Mouse (Mus musculus): ENCODE data around the gene Olfr544.
"Not testable (repeated sequence)": the region's sequence is repeated elsewhere in the genome, so short reads cannot be mapped to it uniquely, and the experiment has no call there.

The Olfr544 gene

DNA sequence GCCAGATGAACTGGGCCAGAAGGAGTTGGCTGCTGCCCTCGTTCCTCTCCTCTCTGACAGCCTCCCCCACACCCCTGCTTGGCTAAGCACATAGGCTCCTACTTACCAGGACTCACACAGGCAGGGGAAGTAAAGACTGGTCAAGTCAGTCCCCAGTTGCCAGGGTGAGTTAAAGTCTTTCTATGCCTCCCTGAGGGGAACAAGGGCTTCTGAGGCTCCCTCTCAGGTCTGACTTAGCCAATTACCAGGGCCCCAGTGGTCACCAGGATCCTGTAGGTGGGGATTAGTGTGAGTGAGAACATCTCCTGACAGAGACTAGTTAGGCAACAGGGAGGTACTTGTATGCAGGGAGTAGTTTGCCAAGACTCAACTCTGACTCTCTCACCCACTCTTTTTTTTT lies at the start of gene Olfr544:
TSS of gene Olfr544 (minus strand) at position 153 of the 400 bp plus-strand sequence.
- DNase-seq (ENCODE audit: low spot score in 2 of 2), result no peak

DNA sequence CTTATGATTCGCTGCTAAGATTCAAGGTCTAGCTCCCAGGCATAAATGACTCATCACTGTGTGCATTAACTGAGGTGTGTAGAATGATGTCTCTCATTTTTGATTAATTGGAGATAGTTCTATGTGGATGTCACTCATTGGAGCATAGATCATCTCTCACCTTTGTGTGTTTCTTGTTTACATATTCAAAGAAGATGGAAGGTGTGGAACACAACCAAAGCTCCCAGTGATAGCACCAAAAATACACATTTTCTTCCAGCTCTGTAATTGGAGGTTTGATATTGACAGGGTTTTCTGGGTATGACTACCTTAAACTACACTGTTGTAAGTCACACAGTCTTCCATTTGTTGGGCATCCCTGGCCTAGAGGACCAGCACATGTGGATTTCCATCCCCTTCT lies 46.3 kb upstream of the Olfr544 start, which contains the start of gene Olfr547:
TSS of gene Olfr547 (plus strand) at position 301 of the 400 bp plus-strand sequence.
- no peak for DNase-seq (ENCODE audit: low spot score in 2 of 2)

DNA sequence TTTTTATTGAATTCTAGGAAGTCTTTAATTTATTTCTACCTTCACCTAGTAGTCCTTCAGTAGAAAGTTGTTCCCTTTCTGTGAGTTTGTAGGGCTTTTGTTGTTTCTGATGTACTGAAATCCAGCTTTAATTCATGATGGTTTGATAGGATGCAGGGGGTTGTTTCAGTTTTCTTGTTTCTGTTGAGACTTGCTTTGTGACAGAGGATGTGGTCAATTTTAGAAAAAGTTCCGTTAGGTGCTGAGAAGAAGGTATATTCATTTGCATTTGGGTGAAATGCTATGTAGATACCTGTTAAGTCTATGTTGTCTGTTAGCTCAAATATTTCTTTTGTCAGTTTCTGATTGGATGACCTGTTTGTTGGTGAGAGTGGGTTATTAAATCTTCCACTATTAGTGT lies 40.9 kb upstream of the Olfr544 start:
- no peak for DNase-seq (ENCODE audit: low spot score in 2 of 2)

DNA sequence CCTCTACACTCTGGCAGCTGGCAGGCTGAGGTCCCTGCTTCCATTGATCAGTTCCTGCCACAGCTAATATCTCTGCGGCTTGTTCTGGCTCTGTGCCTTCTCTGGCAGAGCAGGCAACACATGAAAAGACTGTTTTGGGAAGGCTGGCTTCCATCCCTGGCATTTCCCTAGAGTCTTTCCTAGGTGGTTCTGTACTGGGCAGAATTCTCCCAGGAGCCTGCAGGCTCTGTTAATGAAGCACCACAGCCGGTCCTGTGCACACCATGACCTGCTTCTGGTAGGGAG lies 28.9 kb upstream of the Olfr544 start:
- DNase-seq (ENCODE audit: low spot score in 2 of 2), result no peak

DNA sequence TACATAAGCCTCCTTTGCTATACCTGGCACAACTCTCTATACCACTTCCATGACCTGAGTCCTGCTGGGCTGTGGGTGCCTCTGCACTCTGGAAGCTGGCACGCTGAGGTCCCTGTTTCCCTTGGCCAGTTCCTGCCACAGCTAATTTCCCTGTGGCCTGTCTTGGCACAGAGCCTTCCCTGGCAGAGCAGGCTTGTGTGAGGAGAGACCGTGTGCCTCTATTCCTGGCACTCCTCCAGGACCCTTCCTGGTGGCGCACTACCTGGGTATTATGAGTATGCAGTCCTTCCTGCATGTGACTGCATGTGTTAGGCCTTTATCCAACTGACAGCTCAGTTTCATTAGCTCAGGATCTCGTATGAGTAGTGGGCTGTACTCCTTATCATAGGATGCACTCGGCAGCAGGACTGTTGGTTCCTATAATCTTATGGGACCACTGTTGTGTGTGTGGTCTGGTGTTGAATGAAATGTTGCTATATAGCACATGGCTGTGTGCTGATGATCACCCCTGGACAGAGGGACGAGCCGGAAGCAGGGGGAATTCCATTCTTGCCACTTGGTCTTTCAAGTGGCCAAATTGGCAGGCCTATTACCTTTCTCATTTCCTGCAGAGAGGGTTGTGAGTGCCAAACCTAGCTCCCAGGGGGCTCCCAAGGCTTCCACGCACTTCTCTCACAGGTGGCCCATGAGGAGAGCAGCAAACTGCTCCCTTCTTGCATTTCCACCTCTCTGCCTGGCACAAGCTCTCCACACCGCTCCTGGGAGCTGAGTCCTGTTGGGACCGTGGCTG lies 28.3 kb upstream of the Olfr544 start:
- DNase-seq (ENCODE audit: low spot score in 2 of 2), result no peak

DNA sequence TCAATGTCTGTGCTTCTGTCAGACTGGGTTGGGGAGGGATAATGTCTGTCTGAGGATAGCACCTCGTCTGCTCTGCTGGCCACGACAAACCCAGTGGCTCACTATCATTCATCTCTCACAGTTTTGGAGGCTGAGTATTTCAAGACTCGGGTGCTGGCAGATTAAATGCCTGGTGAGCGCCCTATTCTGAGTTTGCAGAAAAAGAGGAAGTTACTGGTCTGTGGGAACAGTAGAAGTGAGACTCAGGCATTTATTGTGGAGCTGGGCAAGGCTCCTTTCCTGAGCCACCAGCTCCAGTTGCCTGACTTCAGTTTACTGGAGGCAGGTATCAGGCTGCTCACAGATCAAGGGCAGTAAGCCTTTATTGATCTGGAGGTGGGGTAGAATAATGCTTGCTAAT lies 26.0 kb upstream of the Olfr544 start:
- no peak for DNase-seq (ENCODE audit: low spot score in 2 of 2)

DNA sequence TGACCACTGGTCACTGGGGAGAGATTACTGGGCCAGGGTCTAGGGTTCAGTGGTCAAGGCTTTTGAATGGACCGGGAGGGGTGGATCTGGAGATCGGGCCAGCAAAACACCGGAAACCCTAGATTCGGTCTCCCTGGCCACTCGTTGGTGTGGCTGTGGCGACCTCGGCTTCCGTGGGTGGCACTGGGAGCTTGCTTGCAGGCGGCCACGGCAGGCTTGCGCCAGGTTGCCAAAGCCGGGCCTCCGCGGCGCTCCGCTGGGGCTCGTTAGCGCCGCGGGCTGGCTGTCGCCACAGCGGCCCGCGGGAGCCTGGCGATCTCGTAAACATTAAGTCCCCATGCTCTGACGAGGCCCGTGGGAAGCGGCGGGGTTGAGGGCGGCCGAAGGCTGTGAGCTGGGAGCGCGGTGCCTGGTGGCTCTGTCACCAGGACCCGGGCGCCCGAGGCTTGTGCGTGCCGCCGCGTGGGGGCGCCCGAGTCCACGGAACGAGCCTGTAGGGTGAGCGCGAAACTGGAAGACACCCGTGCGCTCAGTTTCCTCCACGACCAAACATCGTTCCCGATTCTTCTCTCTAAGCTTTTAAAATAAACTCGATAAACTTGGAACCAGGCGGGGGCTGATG lies 24.8 kb upstream of the Olfr544 start:
- DNase-seq (ENCODE audit: low spot score in 2 of 2), result peak; percentile 81 to 82

DNA sequence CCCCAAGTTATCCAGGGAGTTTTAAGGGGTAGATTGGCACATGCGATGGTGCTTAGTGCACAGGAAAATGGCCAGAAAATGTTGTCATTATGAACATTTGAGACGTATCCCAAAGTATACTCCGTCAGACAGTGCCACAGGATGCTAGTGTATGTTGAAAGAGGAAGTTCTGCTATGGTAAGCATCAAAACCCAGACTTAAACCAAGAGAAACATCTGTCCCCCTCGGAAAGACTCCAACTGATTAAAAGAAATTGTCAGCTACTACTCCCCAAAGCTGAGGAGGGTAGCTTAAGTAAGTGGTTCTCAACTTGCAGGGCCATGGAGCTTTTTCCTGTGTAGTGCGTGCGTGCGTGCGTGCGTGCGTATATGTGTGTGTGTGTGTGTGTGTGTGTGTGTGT lies 23.8 kb upstream of the Olfr544 start:
- no peak for DNase-seq (ENCODE audit: low spot score in 2 of 2)

DNA sequence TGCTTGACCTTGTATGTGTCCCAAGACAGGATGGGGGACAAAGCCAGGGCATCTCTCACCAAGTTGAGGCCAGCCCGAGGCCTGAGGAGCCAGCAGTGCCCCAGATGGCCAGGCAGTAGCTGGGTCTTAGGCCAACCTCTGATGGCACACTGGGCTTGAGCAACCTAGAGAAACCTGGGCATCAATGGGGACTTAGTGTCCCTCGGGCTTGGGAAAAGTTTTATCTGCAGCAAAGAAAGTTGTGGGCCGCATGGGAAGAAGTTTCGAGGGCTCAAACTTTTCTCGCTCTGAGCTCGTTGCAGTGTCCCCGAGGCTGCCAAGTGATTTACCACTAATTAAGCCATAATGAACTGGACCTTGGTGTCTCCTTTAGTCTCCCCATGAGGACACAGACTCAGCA lies 21.6 kb upstream of the Olfr544 start:
- no peak for DNase-seq (ENCODE audit: low spot score in 2 of 2)

DNA sequence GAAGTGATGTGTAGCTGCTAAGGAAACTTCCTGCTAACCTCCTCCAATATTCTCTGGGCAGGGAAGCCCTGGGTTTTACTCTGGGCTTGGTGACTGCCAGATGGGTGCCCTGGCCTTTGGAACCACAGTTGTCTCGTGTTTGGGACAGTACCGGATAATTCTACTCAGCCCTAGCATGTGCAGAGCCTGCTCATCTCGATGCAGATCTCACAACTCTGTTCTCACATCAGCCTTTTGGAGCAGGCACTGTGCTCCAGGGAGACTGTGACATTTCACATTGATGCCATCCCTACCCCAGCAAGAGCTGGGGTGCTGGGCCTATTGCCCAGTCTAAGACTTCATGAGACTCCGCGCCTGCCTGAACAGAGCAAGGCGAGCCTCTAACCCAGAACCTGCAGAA lies 20.6 kb upstream of the Olfr544 start:
- no peak for DNase-seq (ENCODE audit: low spot score in 2 of 2)

DNA sequence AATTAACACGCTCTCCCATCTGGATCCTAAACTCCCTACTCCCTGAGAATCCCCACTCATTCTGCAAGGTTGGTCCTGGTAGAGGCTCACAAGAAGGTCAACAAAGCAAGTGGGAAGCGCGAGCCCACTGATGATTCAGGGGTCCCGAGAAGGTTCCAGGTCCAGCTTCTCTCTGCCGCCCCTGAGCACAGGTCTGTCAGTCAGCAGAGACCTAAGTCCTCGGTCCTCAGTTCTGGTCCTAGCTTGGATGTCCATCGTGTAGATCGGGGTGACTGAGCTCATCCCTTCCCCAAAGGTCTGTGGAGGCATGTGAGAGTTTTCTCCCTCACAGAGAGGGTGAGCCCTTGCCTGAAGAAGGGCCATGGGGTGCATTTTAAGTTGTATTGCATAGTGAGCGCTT lies 20.0 kb upstream of the Olfr544 start:
- no peak for DNase-seq (ENCODE audit: low spot score in 2 of 2)

DNA sequence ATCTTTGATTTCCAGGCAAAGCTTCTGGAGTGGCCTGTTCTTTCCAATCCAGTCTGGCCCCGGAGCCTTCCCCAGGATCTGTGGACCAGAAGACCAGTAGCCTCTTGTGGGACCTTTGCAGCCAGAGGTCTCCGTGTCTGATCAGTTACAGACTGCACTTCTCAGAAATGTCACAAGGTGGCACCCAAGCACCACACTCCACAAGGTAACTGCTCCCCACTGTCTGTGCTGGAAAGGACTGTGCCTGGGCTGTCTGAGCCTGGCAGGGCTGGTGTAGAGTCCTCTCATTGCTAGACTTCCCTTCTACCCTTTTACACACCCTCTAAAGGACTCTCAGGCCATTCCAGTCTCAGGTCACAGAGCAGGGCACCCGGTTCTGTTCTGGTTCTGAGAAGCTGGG lies 18.7 kb upstream of the Olfr544 start:
- DNase-seq (ENCODE audit: low spot score in 2 of 2), result peak; percentile 70 to 81

DNA sequence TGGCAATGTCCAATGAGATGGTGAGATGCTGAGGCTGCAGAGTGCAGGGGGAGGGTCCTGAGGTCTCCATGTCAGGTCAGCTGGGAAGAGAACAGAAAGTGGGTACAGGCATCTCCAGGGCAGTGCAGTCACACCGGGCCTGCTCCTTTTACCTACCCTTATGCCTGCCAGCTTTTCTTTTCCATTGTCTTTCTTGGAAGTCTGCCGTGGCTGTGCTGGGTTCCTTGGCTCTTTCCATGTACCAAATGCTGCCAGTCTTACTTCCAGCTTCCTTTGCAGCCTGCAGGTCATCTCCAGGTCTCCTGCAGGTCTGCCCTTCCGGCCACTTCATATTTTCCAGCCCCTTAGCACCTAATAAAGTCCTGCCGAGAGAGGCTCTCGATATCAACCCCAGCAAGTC lies 13.9 kb upstream of the Olfr544 start:
- DNase-seq (ENCODE audit: low spot score in 2 of 2), result no peak

DNA sequence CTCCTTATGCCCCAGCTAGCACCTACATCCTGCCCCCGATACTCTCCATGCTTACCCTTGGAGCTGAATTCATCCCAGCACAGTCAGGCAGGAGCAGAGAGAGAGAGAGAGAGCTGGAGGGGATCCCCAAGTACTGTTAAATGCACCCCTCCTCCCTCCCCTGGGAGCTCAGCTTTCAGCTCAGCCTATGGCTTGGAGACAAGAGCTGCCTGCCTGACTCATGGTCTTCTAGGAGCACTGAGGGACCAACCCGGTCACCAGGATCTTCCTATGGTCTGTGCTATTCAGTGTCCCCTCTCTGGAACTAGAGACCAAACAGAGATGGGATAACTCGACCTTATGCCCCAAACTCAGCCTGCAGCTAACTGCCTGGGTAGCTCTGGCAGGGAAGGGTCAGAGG lies 11.4 kb upstream of the Olfr544 start, which contains the start of gene Olfr545:
TSS of gene Olfr545 (minus strand) at position 101 of the 400 bp plus-strand sequence.
- no peak for DNase-seq (ENCODE audit: low spot score in 2 of 2)

DNA sequence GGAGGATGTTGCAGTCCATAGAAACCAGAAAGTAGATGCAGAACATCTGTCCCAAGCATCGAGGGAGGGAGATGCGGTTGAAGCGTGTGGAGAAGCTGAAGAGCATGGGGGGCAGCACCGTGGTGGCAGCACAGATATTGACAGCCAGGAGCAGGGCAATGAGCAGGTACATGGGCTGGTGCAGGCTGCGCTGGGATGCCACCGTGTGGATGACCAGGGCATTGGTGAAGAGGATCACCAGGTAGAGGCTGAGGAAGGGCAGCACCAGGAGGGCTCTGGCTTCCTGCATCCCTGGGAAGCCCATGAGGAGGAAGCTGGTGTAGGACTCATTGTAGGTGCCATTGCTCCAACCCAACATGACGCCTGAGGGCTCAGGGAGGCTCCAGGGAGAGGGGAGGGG lies 6.3 kb upstream of the Olfr544 start:
- not testable (repeated sequence) for DNase-seq (ENCODE audit: low spot score in 2 of 2)

DNA sequence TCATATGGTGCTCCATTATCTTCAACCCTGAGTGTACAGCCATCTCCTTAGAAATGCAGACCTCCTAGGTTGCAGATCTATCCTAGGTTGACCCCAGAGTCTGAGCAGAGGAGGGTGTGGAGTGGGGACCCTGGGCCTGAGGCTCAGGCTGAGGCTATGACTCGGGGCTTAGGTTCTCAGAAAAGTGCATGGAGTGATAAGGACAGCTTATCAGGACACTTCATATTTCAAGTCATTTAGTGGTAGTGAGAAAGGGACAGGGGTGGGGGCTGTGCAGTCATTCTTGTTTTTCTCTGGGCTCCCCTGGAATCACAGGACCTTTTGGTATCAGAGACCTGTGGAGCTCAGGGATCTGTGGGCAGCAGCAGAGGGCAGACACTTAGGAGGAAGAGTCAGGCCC lies 2.0 kb downstream of the Olfr544 start:
- DNase-seq (ENCODE audit: low spot score in 2 of 2), result no peak

DNA sequence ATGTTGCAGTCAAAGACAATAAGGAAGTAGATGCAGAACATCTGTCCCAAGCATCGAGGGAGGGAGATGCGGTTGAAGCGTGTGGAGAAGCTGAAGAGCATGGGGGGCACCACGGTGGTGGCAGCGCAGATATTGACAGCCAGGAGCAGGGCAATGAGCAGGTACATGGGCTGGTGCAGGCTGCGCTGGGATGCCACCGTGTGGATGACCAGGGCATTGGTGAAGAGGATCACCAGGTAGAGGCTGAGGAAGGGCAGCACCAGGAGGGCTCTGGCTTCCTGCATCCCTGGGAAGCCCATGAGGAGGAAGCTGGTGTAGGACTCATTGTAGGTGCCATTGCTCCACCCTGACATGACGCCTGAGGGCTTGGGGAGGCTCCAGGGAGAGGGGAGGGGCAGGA lies 3.3 kb downstream of the Olfr544 start:
- DNase-seq (ENCODE audit: low spot score in 2 of 2), result not testable (repeated sequence)

DNA sequence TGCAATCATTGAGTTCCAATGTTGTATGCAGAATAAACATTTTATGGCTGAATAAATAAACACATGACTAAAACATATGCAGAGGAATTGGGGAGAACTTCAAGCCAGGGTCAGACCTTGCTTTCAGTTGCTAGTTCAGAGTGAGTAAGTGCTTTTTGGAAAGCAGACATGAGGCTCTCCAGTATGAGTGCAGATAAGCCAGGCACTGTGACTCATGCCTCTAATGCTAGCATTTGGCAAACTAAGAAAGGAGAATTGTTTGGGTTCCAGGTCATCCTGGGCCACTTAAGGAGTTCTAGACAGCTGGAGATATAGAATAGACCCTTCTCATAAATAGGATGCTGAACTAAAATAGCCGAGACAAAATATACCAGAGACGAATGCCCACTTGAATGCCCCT lies 4.4 kb downstream of the Olfr544 start:
- no peak for DNase-seq (ENCODE audit: low spot score in 2 of 2)

DNA sequence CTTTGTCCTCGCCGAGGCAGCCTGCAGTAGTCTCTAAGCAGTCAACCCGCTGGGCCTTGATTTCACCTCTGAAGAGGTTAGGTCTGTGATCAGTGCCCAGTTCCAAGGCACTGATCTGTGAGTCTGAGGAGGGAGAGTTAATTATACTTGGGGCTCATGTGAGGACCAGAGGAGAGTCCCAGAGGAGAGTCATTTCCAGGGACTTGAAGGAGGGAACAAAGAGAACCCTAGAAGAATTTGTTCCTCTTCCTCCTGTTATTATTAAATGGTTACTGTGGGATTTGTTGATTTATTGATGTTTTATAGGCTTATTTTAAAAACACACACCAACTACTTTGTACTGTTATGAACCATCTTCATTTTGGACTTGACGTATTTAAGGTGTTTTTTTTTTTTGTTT lies 6.5 kb downstream of the Olfr544 start, which contains the start of gene Olfr543:
TSS of gene Olfr543 (minus strand) at position 101 of the 400 bp plus-strand sequence.
- DNase-seq (ENCODE audit: low spot score in 2 of 2), result no peak

DNA sequence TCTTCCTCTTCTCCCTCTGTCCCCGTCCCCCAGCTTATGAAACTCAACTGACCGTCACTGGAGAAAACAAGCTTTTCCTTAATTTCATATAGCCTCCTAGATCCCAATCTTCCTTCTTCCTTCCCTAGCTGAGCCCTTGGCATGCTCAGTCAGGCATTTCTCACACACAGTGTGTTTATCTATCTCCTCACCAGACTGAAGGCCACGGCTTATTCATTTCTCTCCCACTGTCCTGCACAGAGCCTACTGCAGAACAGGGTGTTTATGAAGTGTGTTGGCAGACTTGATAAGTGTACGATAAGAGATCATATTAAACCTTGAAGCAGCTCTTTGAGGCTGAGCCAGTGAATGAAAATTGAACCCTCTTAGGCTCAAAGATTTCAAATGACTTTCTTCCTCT lies 7.3 kb downstream of the Olfr544 start:
- DNase-seq (ENCODE audit: low spot score in 2 of 2), result no peak

DNA sequence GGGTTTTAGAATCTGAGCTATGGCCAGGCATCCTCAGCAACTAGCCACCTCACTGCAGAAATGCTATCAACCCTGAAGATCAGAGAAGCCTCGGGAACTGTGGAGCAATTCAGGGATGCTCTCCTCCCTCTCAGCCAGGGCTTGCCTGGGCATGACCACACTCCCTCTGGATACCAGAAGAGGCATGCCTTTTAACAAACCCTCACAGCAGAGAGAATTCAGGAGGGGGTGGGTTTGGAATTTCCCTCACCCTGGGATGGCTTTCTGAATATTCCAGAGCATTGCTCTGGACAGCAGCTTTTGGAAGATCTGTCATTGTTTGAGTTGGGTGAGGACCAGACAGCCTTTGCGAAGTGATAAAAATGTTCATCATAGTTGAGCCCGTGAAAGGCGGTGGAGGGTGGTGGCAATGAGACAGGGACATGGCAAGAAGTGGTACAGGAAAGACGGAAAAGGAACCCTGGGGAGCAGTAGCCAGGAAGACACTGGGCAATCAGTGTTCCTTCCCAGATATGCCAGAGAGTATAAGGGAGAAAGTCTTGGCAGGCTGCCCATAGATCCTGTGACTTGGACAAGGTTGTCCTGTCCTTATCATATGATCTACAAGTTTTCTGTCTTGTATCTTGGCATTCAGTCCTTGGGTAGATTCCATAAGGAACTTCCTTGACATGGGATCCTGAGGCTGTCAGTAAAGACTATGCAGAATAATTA lies 8.6 kb downstream of the Olfr544 start:
- DNase-seq (ENCODE audit: low spot score in 2 of 2), result no peak

DNA sequence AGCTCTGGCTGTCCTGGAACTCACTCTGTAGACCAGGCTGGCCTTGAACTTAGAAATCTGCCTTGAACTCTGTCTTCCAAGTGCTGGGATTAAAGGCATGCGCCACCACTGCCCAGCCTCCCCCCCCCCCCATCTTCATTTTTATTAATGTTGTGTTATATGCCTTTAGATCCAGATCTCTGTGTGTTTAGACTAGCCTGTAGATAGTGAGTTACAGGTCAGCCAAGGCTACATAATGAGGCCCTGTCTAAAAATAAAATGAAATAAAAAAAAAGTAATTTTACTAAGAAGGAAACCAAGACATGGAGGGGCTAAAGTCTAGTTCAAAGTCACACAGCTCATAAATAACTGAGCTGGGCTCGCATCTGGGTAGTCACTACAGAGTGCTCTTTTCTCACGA lies 9.2 kb downstream of the Olfr544 start:
- no peak for DNase-seq (ENCODE audit: low spot score in 2 of 2)

DNA sequence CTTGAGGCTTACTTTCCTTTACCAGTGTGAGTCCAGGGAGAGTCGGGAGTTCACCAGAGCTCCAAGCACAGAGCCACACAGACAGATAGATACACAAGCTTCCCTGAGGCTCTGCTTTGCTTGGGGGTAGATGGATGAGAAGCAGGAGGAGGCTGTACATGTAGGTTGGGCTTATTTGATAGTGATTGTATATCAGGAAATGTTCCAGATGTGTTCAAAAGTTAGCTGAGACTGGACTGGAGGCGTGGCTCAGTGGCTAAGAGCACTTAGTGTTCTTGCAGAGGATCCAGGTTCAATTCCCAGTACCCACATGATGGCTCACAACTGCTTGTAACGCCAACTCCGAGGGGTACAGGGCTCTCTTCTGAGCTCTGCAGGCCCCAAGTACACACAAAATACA lies 9.7 kb downstream of the Olfr544 start:
- DNase-seq (ENCODE audit: low spot score in 2 of 2), result no peak

All from frontal cortex, postnatal 25 days (tissue).